Mouse (Mus musculus): ENCODE data around the gene Pds5a. TPM values are rescaled to one million over a fixed set of nuclear protein-coding genes. Genes with fewer than 3 reads are reported as not detected.
"Not testable (repeated sequence)": the region's sequence is repeated elsewhere in the genome, so short reads cannot be mapped to it uniquely, and the experiment has no call there.

The Pds5a gene
- total RNA-seq, 2 experiments from 2014 or later, result 90.5 to 94.4 TPM

DNA sequence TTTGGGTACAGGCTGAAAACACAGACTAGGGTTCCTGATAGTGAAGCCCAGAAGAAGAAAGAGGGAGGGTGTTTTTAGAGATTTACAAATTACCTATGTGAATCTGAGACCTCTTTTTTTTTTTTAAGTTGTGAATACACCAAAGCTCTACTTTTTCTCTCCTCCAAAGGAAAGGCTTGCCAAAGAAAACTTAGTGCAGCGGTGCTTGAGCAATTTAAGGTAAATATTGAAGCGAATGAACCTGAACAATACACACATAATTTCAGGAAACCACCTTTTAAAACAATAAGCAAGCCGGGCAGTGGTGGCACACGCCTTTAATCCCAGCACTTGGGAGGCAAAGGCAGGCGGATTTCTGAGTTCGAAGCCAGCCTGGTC is 675 bp upstream of the Pds5a start:
- no peak for ATAC-seq (replicated peaks; ENCODE audit: low FRiP score, poor library complexity, severe bottlenecking)

DNA sequence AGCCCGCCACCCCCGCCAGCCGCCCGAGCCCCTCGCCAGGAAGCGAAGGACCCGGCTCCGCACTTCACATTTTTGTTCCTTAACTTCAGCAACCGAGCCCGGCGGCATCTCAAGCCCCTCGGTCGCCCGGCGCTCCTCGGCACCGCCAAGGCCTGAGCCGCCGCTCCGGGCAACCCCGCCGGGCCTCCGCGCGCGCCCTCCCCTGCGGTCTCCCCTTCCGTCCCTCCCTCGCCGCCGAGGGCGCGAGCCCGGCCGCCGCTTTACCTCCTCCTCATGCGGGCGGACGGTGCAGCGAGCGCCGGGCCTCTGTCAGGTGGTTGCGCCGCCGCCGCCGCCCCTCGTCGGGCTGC is 612 bp downstream of the Pds5a start:
- ATAC-seq (replicated peaks; ENCODE audit: low FRiP score, poor library complexity, severe bottlenecking), result peak; percentile 0; the same call in 1 of the 2 replicates

GRCm38 (mm10) chr5:65696821-65697485 is 1.1 kb downstream of the Pds5a start:
- ATAC-seq (replicated peaks; ENCODE audit: low FRiP score, poor library complexity, severe bottlenecking), result peak; percentile 83

DNA sequence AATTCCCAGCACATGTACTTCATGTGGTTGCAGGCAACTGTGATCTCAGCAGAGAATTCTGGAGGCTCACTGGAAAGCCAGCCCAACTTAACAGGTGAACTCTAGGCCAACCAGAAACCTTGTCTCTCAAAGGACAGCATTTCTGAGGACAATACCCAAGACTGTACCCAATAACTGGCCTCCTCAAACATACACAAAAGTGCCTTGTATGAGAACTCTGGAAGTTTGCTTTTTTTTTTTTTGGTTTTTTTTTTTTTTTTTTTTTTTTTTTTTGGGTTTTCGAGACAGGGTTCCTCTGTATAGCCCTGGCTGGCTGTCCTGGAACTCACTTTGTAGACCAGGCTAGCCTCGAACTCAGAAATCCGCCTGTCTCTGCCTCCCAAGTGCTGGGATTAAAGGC is 4.0 kb downstream of the Pds5a start:
- ATAC-seq (replicated peaks; ENCODE audit: low FRiP score, poor library complexity, severe bottlenecking), result not testable (repeated sequence)

- ATAC-seq (replicated peaks; ENCODE audit: low FRiP score, poor library complexity, severe bottlenecking), result no peak
Measured at GRCm38 (mm10) chr5:65693018-65693417, 5.1 kb downstream of the Pds5a start.

GRCm38 (mm10) chr5:65688806-65689205 is 9.3 kb downstream of the Pds5a start:
- ATAC-seq (replicated peaks; ENCODE audit: low FRiP score, poor library complexity, severe bottlenecking), result no peak

GRCm38 (mm10) chr5:65686806-65687205 is 11.3 kb downstream of the Pds5a start:
- no peak for ATAC-seq (replicated peaks; ENCODE audit: low FRiP score, poor library complexity, severe bottlenecking)

- no peak for ATAC-seq (replicated peaks; ENCODE audit: low FRiP score, poor library complexity, severe bottlenecking)
Measured at GRCm38 (mm10) chr5:65678826-65679225, 19.2 kb downstream of the Pds5a start.

DNA sequence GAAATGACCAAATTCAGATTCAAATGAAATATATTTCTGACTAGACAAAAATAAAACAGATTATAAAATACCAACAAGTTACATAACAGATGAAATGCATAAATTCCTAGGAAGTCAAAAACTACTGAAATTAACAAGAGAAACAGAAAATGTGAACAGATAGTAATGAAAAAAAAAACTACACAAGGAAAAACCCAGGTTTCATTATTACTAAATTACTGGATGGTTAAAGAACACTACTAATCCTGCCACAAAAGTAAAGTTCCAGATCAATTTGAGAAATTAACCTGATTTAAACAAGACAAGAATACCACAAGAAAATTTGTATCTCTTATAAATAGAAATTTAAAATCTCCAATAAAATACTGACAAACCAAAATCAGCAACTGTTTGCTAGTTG is 25.9 kb downstream of the Pds5a start:
- ATAC-seq (replicated peaks; ENCODE audit: low FRiP score, poor library complexity, severe bottlenecking), result no peak

DNA sequence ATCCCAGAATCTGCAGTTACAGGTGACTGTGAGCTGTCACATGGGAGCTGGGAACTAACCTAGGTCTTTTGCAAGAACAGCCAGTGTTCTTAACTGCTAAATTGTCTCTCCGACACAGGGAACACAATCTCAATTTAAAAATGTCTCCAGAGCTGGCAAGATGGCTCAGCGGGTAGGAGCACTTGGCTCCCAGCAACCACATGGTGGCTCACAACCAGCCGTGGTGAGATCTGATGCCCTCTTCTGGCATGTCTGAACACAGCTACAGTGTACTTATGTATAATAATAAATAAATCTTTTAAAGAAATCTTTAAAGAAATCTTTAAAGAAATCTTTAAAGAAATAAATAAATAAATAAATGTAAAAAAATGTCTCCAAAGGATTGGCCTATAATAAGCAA is 30.4 kb downstream of the Pds5a start:
- no peak for ATAC-seq (replicated peaks; ENCODE audit: low FRiP score, poor library complexity, severe bottlenecking)

DNA sequence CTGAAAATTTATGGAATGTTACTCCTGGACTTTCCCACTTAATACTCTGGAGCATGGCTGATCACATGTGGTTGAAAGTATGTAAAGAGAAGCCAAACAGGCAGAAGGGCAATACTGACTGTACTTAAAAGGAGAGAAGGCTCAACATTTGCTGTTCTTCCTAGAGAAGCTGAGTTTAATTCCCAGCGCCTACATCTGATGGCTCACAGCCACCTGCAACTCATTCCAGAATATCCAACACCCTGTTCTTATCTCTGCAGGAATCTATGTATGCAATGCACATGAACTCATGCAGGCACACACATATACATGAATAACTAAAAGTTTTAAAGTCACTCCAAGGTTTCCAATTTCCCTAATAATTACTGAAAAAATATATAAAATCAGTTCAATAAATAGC is 32.7 kb downstream of the Pds5a start:
- no peak for ATAC-seq (replicated peaks; ENCODE audit: low FRiP score, poor library complexity, severe bottlenecking)

GRCm38 (mm10) chr5:65661958-65662357 is 36.1 kb downstream of the Pds5a start:
- no peak for ATAC-seq (replicated peaks; ENCODE audit: low FRiP score, poor library complexity, severe bottlenecking)

- ATAC-seq (replicated peaks; ENCODE audit: low FRiP score, poor library complexity, severe bottlenecking), result no peak
Measured at GRCm38 (mm10) chr5:65653786-65654185, 44.3 kb downstream of the Pds5a start.

DNA sequence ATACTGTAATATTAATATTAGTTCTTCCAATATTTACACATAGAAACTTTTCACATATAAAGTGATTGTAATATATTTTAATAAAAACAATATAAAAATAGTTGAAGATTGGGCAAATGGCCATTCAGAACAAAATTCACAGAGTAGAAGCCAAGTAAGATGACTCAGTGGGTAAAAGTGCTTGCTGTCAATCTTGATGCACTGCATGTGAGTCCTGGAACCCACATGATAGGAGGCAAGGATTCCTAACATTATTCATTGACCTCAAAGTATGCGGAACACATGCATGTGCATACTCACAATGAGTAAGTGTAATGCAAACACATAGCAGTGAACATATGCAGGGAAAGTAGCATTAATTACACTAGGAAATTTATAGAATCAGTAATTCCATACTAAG is 59.2 kb downstream of the Pds5a start:
- ATAC-seq (replicated peaks; ENCODE audit: low FRiP score, poor library complexity, severe bottlenecking), result no peak

DNA sequence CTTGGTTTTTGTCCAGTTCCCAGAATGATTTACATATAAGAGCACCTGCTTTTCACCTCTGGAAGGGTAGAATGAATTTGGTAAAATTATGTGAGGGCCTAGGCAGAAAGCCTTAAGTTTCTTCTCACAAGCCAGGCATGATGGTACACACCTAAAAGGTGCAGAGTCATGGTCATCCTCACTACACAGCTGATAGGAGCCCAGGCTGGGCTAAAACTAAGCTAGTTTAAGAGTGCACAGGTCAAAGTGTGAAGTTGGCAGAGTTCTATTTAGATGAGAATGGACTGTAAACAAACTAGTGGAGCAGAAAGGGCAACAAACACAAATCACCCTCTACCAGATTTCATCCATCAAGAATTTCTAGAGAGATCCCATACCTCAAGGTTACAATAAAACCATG is 73.7 kb downstream of the Pds5a start:
- ATAC-seq (replicated peaks; ENCODE audit: low FRiP score, poor library complexity, severe bottlenecking), result peak; percentile 78

DNA sequence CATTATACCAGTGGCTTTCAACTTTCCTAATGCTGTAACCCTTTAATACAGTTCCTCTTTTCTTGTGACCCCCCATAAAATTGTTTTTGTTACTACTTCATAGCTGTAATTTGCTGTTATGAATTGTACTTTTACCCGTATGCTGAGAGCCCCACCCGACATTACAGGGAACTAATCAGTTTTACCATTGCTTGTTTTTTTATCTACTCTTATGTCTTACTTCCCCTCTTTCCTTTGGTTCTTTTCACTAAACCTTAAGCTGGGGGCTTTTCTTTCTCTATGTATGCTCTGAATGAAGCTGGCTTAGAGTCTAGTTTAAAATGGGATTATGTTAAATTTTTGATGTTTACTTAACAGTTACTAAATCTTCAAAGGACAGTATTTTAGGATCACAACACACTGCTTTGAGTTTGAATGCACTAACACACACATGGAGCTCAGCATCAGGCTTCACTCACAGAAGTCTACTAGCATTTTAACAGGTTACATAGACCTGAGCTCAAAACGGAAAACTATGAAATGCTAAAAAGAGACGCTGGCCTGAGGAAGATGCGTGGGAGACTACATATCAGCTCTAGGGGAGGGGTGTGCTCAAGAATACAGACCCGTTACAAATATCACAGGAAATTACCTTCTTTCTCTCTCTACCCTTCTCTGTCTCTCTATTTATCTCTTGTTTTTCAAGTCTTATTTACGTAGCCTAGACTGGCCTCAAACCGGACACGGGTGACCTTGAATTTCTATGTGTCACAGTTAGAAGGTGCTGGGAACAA is 84.7 kb downstream of the Pds5a start:
- no peak for ATAC-seq (replicated peaks; ENCODE audit: low FRiP score, poor library complexity, severe bottlenecking)

- no peak for ATAC-seq (replicated peaks; ENCODE audit: low FRiP score, poor library complexity, severe bottlenecking)
Measured at GRCm38 (mm10) chr5:65610541-65610940, 87.5 kb downstream of the Pds5a start.

- no peak for ATAC-seq (replicated peaks; ENCODE audit: low FRiP score, poor library complexity, severe bottlenecking)
Measured at GRCm38 (mm10) chr5:65609769-65610168, 88.3 kb downstream of the Pds5a start.

- no peak for ATAC-seq (replicated peaks; ENCODE audit: low FRiP score, poor library complexity, severe bottlenecking)
Measured at GRCm38 (mm10) chr5:65606820-65607219, 91.3 kb downstream of the Pds5a start.

DNA sequence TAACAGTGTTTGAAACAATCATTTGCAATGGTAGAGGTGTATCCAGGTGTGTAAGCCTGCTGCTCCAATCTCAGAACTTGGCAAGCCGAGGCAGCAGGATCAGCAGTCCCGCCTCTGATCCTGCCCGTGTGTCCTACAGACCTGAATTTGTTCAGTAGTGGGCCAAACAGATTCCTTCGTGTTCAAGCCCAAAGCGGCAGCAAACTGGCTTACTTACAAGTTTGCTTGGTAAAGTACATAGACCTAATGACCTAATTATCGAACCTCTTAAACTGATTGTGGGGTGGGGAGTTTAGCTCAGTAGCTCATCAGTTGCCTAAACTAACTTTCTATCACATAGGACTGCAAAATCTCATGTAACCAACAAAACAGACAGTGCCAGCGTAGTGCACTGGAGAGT is 98.4 kb downstream of the Pds5a start:
- no peak for ATAC-seq (replicated peaks; ENCODE audit: low FRiP score, poor library complexity, severe bottlenecking)

GRCm38 (mm10) chr5:65592421-65592820 is 105.7 kb downstream of the Pds5a start:
- ATAC-seq (replicated peaks; ENCODE audit: low FRiP score, poor library complexity, severe bottlenecking), result no peak

- ATAC-seq (replicated peaks; ENCODE audit: low FRiP score, poor library complexity, severe bottlenecking), result no peak
Measured at GRCm38 (mm10) chr5:65590199-65590598, 107.9 kb downstream of the Pds5a start.
